Mouse (Mus musculus): ENCODE measurements around the gene Trpm1. TPM values are rescaled to one million over a fixed set of nuclear protein-coding genes. Genes with fewer than 3 reads are reported as not detected.

The Trpm1 gene
- total and polyA plus RNA-seq, 3 experiments: 0.55 TPM; not detected in 2

DNA sequence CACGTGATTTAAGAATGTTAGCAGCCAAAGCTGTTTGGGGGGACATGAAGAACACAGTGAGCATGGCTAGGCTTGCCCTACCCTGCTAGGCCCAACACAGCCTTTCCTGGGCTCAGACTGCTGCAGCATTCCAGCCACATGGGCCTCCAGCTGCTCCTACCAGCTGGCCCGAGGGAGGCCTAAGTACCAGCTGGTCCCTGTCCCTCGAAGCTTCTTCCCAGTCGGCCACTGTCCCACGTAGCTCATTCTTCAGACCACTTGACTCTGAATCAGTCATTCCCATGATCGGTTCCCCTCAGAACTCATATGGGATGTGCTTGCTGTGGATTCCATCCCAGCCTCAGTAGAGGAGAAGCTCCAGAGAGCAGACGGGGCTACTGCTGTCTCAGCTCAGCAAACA is 8.4 kb downstream of the Trpm1 start:
- Histone ChIP-seq H3K4me1 (ENCODE audit: insufficient read depth, low read depth, low read length) (no peaks in the 10 kb centered on the region; the same call in 1 of the 2 replicates), H3K4me3 (ENCODE audit: low read depth, low read length) (no peak overlapping the region), H3K27me3 (ENCODE audit: insufficient read depth, low read length) (peaks cover 9% of the 10 kb centered on the region), H3K9me3 (replicated peaks) (no peaks in the 10 kb centered on the region), H3K36me3 (replicated peaks) (no peaks in the 10 kb centered on the region)
- ATAC-seq (ENCODE audit: extremely low read depth, insufficient number of reproducible peaks, low FRiP score, poor library complexity, severe bottlenecking) (no peak), DNase-seq (ENCODE audit: low spot score) (no peak)
- no peak for TF ChIP-seq GATA1 (IDR thresholded peaks at IDR 0.05; ENCODE audit: borderline replicate concordance, low read length)

DNA sequence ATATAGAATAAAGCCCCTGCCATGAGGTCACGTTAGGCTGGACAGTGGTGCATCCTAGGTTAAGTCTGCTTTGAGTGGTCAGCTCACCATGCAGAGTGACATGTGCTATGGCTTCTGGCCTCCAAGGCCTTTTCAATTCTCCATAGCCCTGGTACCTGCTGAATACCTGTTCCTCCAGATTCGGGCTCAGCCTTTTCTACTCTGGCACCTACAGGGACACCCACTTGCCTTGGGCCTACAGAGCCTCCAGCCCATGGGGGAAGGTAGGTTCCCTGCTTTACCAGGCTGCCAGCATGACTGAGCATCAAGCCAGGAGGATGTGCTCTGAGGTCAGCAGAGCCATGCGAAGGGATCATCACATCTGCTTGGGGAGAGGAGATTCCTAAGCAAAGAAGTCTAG is 9.5 kb downstream of the Trpm1 start:
- H3K4me1 ChIP-seq (ENCODE audit: insufficient read depth, low read depth, low read length): no peaks in the 10 kb centered on the region; the same call in 1 of the 2 replicates
- H3K9me3 ChIP-seq (replicated peaks): no peaks in the 10 kb centered on the region
- no peaks in the 10 kb centered on the region for H3K36me3 ChIP-seq (replicated peaks)
- no peak for DNase-seq (ENCODE audit: low spot score)
- no peak overlapping the region for H3K4me3 ChIP-seq (ENCODE audit: low read depth, low read length)
- TF ChIP-seq POLR2AphosphoS5 (IDR thresholded peaks at IDR 0.05; ENCODE audit: insufficient replicate concordance, low read depth, low read length) (no peak), GATA1 (IDR thresholded peaks at IDR 0.05; ENCODE audit: borderline replicate concordance, low read length) (no peak), CTCF (IDR thresholded peaks at IDR 0.05; ENCODE audit: low read depth, low read length) (no peak), TAL1 (conservative IDR thresholded peaks at IDR 0.05; ENCODE audit: low read depth, low read length) (no peak), GATA2 (IDR thresholded peaks at IDR 0.05; ENCODE audit: borderline replicate concordance, low read depth, low read length) (no peak)
- ATAC-seq (ENCODE audit: extremely low read depth, insufficient number of reproducible peaks, low FRiP score, poor library complexity, severe bottlenecking): no peak
- peaks cover 9% of the 10 kb centered on the region for H3K27me3 ChIP-seq (ENCODE audit: insufficient read depth, low read length)

DNA sequence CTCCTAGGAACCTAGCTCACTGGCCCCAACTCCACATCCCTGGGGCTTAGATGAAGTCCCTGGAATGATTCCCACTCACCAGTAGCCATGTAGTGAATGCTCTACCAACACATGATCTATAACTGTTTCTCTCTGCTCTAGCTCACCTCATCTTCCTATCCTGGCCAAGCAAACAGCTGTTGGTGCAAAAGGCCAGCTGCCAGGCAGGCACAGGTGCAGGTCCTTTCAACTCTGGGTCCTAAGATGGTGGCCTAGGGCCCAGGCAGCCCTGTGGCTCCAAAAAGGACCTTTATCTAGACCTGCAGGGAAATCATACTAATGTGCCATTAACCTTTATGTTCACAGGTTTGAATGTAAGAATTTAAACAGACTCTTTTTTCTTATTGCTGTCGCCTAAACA is 10.3 kb downstream of the Trpm1 start:
- ATAC-seq (ENCODE audit: extremely low read depth, insufficient number of reproducible peaks, low FRiP score, poor library complexity, severe bottlenecking) (no peak), DNase-seq (ENCODE audit: low spot score) (no peak)
- Histone ChIP-seq H3K27me3 (ENCODE audit: insufficient read depth, low read length) (peaks cover 9% of the 10 kb centered on the region), H3K9me3 (replicated peaks) (no peaks in the 10 kb centered on the region), H3K4me3 (ENCODE audit: low read depth, low read length) (no peak overlapping the region), H3K36me3 (replicated peaks) (no peaks in the 10 kb centered on the region), H3K4me1 (ENCODE audit: insufficient read depth, low read depth, low read length) (no peaks in the 10 kb centered on the region)
- TF ChIP-seq POLR2AphosphoS5 (IDR thresholded peaks at IDR 0.05; ENCODE audit: insufficient replicate concordance, low read depth, low read length): no peak
- no peak for TF ChIP-seq CTCF (IDR thresholded peaks at IDR 0.05; ENCODE audit: low read depth, low read length)
- TF ChIP-seq GATA2 (IDR thresholded peaks at IDR 0.05; ENCODE audit: borderline replicate concordance, low read depth, low read length): no peak
- no peak for TF ChIP-seq GATA1 (IDR thresholded peaks at IDR 0.05; ENCODE audit: borderline replicate concordance, low read length)

DNA sequence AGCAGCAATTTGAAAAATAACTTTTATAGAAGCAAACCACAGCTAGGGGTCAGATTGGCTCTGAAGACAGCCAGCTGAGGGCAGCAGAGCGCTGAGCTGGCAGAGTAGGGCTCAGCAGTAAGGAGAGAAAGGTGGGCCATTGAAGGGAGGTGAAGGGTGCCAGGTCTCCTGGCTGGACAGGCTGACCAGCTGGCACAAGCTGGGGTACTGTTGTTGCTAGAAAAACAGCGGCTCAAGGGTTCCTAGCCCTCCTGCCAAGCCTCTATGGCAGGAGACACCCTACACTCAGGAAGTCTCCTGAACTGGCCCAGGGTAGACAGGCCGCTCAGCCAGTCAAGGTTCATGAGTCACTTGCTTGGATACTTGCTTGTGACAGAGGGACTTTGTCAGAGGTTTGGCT is 11.4 kb downstream of the Trpm1 start:
- DNase-seq (ENCODE audit: low spot score) (no peak), ATAC-seq (ENCODE audit: extremely low read depth, insufficient number of reproducible peaks, low FRiP score, poor library complexity, severe bottlenecking) (no peak)
- Histone ChIP-seq H3K4me1 (ENCODE audit: insufficient read depth, low read depth, low read length) (no peaks in the 10 kb centered on the region), H3K36me3 (replicated peaks) (no peaks in the 10 kb centered on the region), H3K9me3 (replicated peaks) (no peaks in the 10 kb centered on the region), H3K27me3 (ENCODE audit: insufficient read depth, low read length) (peaks cover 9% of the 10 kb centered on the region), H3K4me3 (ENCODE audit: low read depth, low read length) (no peak overlapping the region)
- no peak for TF ChIP-seq CTCF (IDR thresholded peaks at IDR 0.05; ENCODE audit: low read depth, low read length)
- no peak for TF ChIP-seq TAL1 (conservative IDR thresholded peaks at IDR 0.05; ENCODE audit: low read depth, low read length)
- no peak for TF ChIP-seq GATA1 (IDR thresholded peaks at IDR 0.05; ENCODE audit: borderline replicate concordance, low read length)
- TF ChIP-seq POLR2AphosphoS5 (IDR thresholded peaks at IDR 0.05; ENCODE audit: insufficient replicate concordance, low read depth, low read length): no peak
- no peak for TF ChIP-seq GATA2 (IDR thresholded peaks at IDR 0.05; ENCODE audit: borderline replicate concordance, low read depth, low read length)

DNA sequence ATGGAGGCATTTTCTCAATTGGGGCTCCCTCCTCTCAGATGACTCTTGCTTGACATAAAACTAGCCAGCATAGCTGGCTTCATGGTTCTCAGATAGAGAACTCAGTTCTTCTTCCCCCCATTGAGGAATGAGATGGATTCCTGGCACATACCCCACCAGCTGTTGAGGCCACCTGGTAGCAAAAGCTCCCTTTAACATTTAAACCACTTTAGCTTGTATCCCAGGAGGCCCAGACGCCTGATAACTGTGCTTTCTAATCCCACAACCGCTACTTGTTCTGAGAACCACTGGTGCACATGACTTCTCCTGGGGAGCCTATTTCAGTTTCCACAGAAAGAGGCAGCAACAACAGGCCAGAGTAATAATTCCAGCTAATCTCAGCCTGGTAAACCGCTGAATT is 12.4 kb downstream of the Trpm1 start:
- DNase-seq (ENCODE audit: low spot score) (no peak), ATAC-seq (ENCODE audit: extremely low read depth, insufficient number of reproducible peaks, low FRiP score, poor library complexity, severe bottlenecking) (no peak)
- no peaks in the 10 kb centered on the region for H3K9me3 ChIP-seq (replicated peaks)
- H3K4me1 ChIP-seq (ENCODE audit: insufficient read depth, low read depth, low read length): no peaks in the 10 kb centered on the region
- no peak overlapping the region for H3K4me3 ChIP-seq (ENCODE audit: low read depth, low read length)
- H3K36me3 ChIP-seq (replicated peaks): no peaks in the 10 kb centered on the region
- peaks cover 9% of the 10 kb centered on the region for H3K27me3 ChIP-seq (ENCODE audit: insufficient read depth, low read length)
- TF ChIP-seq GATA2 (IDR thresholded peaks at IDR 0.05; ENCODE audit: borderline replicate concordance, low read depth, low read length): no peak
- TF ChIP-seq POLR2AphosphoS5 (IDR thresholded peaks at IDR 0.05; ENCODE audit: insufficient replicate concordance, low read depth, low read length): no peak
- no peak for TF ChIP-seq TAL1 (conservative IDR thresholded peaks at IDR 0.05; ENCODE audit: low read depth, low read length)

DNA sequence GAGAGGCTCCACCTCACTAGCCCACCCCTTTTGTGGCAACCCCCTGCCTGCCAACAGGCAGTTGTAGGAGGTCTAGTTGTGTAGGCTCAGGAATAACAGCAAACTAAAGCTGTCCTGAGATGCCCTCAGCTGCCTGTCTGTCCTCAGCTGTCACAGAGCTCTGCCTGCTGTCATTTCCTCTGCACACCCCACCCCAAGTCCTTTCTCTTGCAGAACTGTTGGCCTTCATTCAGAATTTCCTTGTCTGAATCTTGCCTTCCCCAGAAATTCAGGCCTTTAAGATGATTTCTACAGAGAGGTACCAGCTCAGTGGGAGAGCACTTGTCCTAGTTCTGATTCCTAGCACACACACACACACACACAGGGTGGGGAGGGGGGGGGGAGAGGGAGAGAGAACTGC is 13.1 kb downstream of the Trpm1 start:
- no peaks in the 10 kb centered on the region for H3K36me3 ChIP-seq (replicated peaks)
- no peak overlapping the region for H3K4me3 ChIP-seq (ENCODE audit: low read depth, low read length)
- ATAC-seq (ENCODE audit: extremely low read depth, insufficient number of reproducible peaks, low FRiP score, poor library complexity, severe bottlenecking) (no peak), DNase-seq (ENCODE audit: low spot score) (no peak)
- peaks cover 9% of the 10 kb centered on the region for H3K27me3 ChIP-seq (ENCODE audit: insufficient read depth, low read length)
- no peaks in the 10 kb centered on the region for H3K9me3 ChIP-seq (replicated peaks)
- H3K4me1 ChIP-seq (ENCODE audit: insufficient read depth, low read depth, low read length): no peaks in the 10 kb centered on the region
- TF ChIP-seq CTCF (IDR thresholded peaks at IDR 0.05; ENCODE audit: low read depth, low read length) (no peak), GATA2 (IDR thresholded peaks at IDR 0.05; ENCODE audit: borderline replicate concordance, low read depth, low read length) (no peak), TAL1 (conservative IDR thresholded peaks at IDR 0.05; ENCODE audit: low read depth, low read length) (no peak), POLR2AphosphoS5 (IDR thresholded peaks at IDR 0.05; ENCODE audit: insufficient replicate concordance, low read depth, low read length) (no peak), GATA1 (IDR thresholded peaks at IDR 0.05; ENCODE audit: borderline replicate concordance, low read length) (no peak)

DNA sequence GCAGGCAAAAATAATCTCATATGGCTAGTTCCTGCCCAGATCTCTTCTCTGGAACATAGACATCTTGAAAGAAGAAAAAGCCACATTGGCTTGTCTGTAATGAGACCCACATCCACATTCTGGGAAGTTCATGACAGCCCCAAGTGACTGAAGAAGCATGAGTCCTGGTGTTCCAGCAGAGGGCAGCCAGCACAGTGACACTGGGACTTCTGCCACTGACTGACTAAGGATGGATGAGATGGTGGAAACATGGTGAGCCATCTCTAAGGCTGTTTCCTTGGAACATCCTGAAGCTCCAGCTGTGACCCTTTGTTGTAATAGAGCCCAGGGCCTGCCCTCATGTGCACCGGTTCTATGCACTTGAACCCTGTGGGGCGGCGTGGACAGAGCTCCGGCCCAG is 25.7 kb downstream of the Trpm1 start:
- H3K4me3 ChIP-seq (ENCODE audit: low read depth, low read length): no peak overlapping the region
- H3K9me3 ChIP-seq (replicated peaks): no peaks in the 10 kb centered on the region
- no peak for DNase-seq (ENCODE audit: low spot score)
- TF ChIP-seq POLR2AphosphoS5 (IDR thresholded peaks at IDR 0.05; ENCODE audit: insufficient replicate concordance, low read depth, low read length) (no peak), GATA1 (IDR thresholded peaks at IDR 0.05; ENCODE audit: borderline replicate concordance, low read length) (no peak), CTCF (IDR thresholded peaks at IDR 0.05; ENCODE audit: low read depth, low read length) (no peak), GATA2 (IDR thresholded peaks at IDR 0.05; ENCODE audit: borderline replicate concordance, low read depth, low read length) (no peak), TAL1 (conservative IDR thresholded peaks at IDR 0.05; ENCODE audit: low read depth, low read length) (no peak)
- no peaks in the 10 kb centered on the region for H3K4me1 ChIP-seq (ENCODE audit: insufficient read depth, low read depth, low read length)
- H3K27me3 ChIP-seq (ENCODE audit: insufficient read depth, low read length): no peaks in the 10 kb centered on the region; the same call in 1 of the 2 replicates
- no peaks in the 10 kb centered on the region for H3K36me3 ChIP-seq (replicated peaks)
- no peak for ATAC-seq (ENCODE audit: extremely low read depth, insufficient number of reproducible peaks, low FRiP score, poor library complexity, severe bottlenecking)
